Mouse (Mus musculus): ENCODE measurements at regions not wholly inside any gene's neighbourhood (a gene's known extent, or its start where the extent isn't known, plus 50 kb on each side); places are given as distances from the start of the nearest gene placed in this dataset.
"Not testable (repeated sequence)": the region's sequence is repeated elsewhere in the genome, so short reads cannot be mapped to it uniquely, and the experiment has no call there.

GRCm38 (mm10) chr9:113162897-113163874 is 544.9 kb downstream of the Pdcd6ip start:
- no peak for DNase-seq

- DNase-seq: no peak
These were observed 548.0 kb downstream of the Pdcd6ip start for GRCm38 (mm10) chr9:113160011-113160410.

GRCm38 (mm10) chr9:113158080-113158479 is 550.0 kb downstream of the Pdcd6ip start:
- no peak for DNase-seq

GRCm38 (mm10) chr9:113157474-113158076 is 550.5 kb downstream of the Pdcd6ip start:
- DNase-seq: no peak

- no peak for DNase-seq
These were observed 551.4 kb downstream of the Pdcd6ip start for GRCm38 (mm10) chr9:113156707-113157106.

GRCm38 (mm10) chr9:113149084-113149483 is 559.0 kb downstream of the Pdcd6ip start:
- DNase-seq: no peak

- no peak for DNase-seq
These were observed 561.5 kb downstream of the Pdcd6ip start for GRCm38 (mm10) chr9:113146571-113146970.

- no peak for DNase-seq
These were observed 563.0 kb downstream of the Pdcd6ip start for GRCm38 (mm10) chr9:113145036-113145435.

- DNase-seq: no peak
These were observed 573.4 kb downstream of the Pdcd6ip start for GRCm38 (mm10) chr9:113134611-113135010.

- no peak for DNase-seq
These were observed 584.9 kb downstream of the Pdcd6ip start for GRCm38 (mm10) chr9:113123004-113123692.

- DNase-seq: no peak
These were observed 585.8 kb downstream of the Pdcd6ip start for GRCm38 (mm10) chr9:113122253-113122749.

GRCm38 (mm10) chr9:113120385-113120784 is 587.7 kb downstream of the Pdcd6ip start:
- no peak for DNase-seq

- no peak for DNase-seq
These were observed 588.3 kb downstream of the Pdcd6ip start for GRCm38 (mm10) chr9:113119721-113120120.

- DNase-seq: no peak
These were observed 592.5 kb downstream of the Pdcd6ip start for GRCm38 (mm10) chr9:113115576-113115975.

GRCm38 (mm10) chr9:113112753-113113152 is 595.3 kb downstream of the Pdcd6ip start:
- DNase-seq: no peak

- DNase-seq: no peak
These were observed 606.3 kb downstream of the Pdcd6ip start for GRCm38 (mm10) chr9:113101733-113102132.

GRCm38 (mm10) chr9:113100641-113101040 is 607.4 kb downstream of the Pdcd6ip start:
- DNase-seq: no peak

GRCm38 (mm10) chr9:113095421-113095820 is 612.6 kb downstream of the Pdcd6ip start:
- DNase-seq: not testable (repeated sequence)

GRCm38 (mm10) chr9:113093863-113094390 is 614.1 kb downstream of the Pdcd6ip start:
- no peak for DNase-seq

- no peak for DNase-seq
These were observed 616.2 kb downstream of the Pdcd6ip start for GRCm38 (mm10) chr9:113091881-113092280.

GRCm38 (mm10) chr9:113087786-113088185 is 620.3 kb downstream of the Pdcd6ip start:
- no peak for DNase-seq

GRCm38 (mm10) chr9:113085281-113085810 is 622.7 kb downstream of the Pdcd6ip start:
- no peak for DNase-seq

- DNase-seq: no peak
These were observed 633.2 kb downstream of the Pdcd6ip start for GRCm38 (mm10) chr9:113074866-113075265.
